Mouse (Mus musculus): ENCODE results near the gene Rgr. TPM values are rescaled to one million over a fixed set of nuclear protein-coding genes. Genes with fewer than 3 reads are reported as not detected.
"Not testable (repeated sequence)": the region's sequence is repeated elsewhere in the genome, so short reads cannot be mapped to it uniquely, and the experiment has no call there.

The Rgr gene
- polyA plus RNA-seq, 1 experiment from 2014 or later: not detected

DNA sequence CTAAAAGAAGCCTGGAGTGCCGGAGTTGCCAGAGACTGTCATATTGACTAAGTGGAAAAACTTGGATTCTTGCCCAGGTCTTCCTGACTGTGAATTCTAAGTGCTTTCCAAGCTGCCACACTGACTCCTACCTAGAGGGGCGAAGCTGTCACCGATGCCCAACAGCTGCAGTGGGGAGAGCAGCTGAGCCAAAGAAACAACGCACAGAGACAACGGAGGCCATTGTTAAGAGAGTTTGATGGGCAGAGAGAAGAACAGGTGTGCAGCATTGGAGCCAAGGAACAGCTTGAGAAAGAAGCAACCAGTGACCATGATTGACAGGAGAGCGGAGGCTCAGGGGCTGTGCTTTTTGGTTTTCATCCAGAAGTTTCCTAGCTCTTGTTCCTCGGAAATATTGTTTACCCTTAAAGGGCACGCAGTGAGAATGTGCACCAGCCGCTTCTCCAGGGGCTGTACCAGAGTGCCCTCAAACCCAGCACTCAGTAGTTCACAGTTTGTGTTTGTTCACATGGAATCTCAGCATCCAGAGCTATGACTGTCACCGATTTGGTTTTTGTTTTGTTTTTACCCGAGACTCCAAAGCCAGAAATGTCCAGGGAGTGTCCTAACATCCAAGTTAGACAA, 16.2 kb downstream of the Rgr start:
- Histone ChIP-seq H3K4me1 (peaks cover 10% of the 10 kb centered on the region), H3K4me2 (replicated peaks) (no peak overlapping the region), H3K27ac (replicated peaks) (no peak overlapping the region), H3K4me3 (no peak overlapping the region), H3K9me3 (no peaks in the 10 kb centered on the region), H3K9ac (replicated peaks) (no peak overlapping the region), H3K36me3 (no peaks in the 10 kb centered on the region), H3K27me3 (no peaks in the 10 kb centered on the region)
- WGBS: 37% methylated on average over 11 of the region's 11 CpGs
- ATAC-seq (replicated peaks): peak; percentile 69

GRCm38 (mm10) chr14:37028555-37028954, 20.2 kb downstream of the Rgr start:
- H3K9ac ChIP-seq (replicated peaks): no peak overlapping the region
- no peak overlapping the region for H3K4me3 ChIP-seq
- H3K27me3 ChIP-seq: no peaks in the 10 kb centered on the region
- no peaks in the 10 kb centered on the region for H3K36me3 ChIP-seq
- no peak overlapping the region for H3K27ac ChIP-seq (replicated peaks)
- no peak for ATAC-seq (replicated peaks)
- H3K4me1 ChIP-seq: peaks cover 10% of the 10 kb centered on the region
- no peak overlapping the region for H3K4me2 ChIP-seq (replicated peaks)
- 71% methylated on average over 3 of the region's 3 CpGs for WGBS
- no peaks in the 10 kb centered on the region for H3K9me3 ChIP-seq

DNA sequence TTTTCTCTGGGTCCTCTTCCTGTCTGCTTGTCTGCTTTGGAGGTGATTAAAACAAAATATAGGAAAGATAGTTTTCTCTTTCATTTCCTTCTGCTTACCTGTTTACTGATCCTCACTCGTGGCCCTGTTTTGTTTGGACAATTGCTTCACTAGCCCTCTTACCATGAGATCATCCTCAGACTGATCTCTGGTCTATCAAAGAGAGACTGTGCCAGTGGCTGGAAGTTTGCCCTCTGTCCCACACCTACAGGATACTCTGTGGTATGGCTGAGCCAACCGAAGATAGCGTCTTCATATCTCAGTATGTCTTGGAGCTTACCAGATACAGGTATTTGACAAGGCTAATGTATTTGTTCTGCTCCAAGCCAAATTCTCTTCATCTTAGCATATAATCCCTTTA, 20.8 kb downstream of the Rgr start:
- no peak for ATAC-seq (replicated peaks)
- no peaks in the 10 kb centered on the region for H3K9me3 ChIP-seq
- no peaks in the 10 kb centered on the region for H3K27me3 ChIP-seq
- no peak overlapping the region for H3K9ac ChIP-seq (replicated peaks)
- H3K4me1 ChIP-seq: peaks cover 7% of the 10 kb centered on the region
- no peaks in the 10 kb centered on the region for H3K36me3 ChIP-seq
- no peak overlapping the region for H3K4me3 ChIP-seq
- no peak overlapping the region for H3K4me2 ChIP-seq (replicated peaks)
- WGBS: 95% methylated on average over 3 of the region's 3 CpGs
- no peak overlapping the region for H3K27ac ChIP-seq (replicated peaks)

GRCm38 (mm10) chr14:37027248-37027933, 21.4 kb downstream of the Rgr start:
- no peak overlapping the region for H3K9ac ChIP-seq (replicated peaks)
- H3K4me3 ChIP-seq: no peak overlapping the region
- H3K4me2 ChIP-seq (replicated peaks): no peak overlapping the region
- WGBS: 79% methylated on average over 4 of the region's 4 CpGs
- no peaks in the 10 kb centered on the region for H3K27me3 ChIP-seq
- no peak overlapping the region for H3K27ac ChIP-seq (replicated peaks)
- ATAC-seq (replicated peaks): no peak
- no peaks in the 10 kb centered on the region for H3K36me3 ChIP-seq
- no peaks in the 10 kb centered on the region for H3K9me3 ChIP-seq
- peaks cover 1% of the 10 kb centered on the region for H3K4me1 ChIP-seq

DNA sequence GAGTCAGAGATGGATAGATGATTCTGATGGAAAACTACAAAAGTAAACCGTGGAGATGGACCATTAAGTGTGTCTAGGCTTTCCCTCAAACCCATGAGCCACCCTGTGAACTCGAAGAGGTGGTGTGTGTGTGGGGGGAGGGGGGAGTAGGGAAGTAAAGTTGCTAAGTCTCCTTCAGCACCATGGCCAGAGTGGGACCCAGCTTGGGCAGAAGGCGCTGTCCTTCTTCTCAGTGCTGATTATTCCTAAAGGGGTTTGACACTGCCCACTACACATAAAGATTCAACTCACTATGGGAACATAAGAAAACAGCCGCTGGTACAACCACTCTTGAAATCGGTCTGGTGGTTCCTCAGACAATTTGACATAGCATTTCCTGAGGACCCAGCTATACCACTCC, 32.9 kb downstream of the Rgr start:
- Histone ChIP-seq H3K4me1 (no peaks in the 10 kb centered on the region), H3K4me3 (no peak overlapping the region), H3K4me2 (replicated peaks) (no peak overlapping the region), H3K9me3 (no peaks in the 10 kb centered on the region), H3K9ac (replicated peaks) (no peak overlapping the region), H3K27ac (replicated peaks) (no peak overlapping the region), H3K36me3 (no peaks in the 10 kb centered on the region), H3K27me3 (no peaks in the 10 kb centered on the region)
- 39% methylated on average over 5 of the region's 5 CpGs for WGBS
- ATAC-seq (replicated peaks): no peak

DNA sequence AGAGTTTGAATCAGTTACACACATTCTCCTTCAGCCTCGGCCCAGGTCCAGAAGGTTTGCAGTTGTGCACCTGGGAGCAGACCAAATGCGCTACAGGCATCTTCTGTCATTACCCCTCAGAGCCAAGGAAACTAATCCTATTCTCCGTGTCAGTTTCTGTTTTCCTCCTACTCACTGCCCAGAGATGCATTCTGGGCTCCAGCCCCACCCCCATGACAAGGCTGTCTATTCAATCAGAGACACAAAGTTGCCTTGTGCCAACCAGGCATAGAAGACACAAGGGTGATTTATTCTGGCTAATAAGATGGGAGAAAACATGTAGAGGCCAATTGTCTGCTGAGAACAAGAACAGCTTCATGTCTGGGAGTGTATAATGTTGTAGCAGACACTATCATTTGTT, 35.1 kb downstream of the Rgr start:
- ATAC-seq (replicated peaks): no peak

DNA sequence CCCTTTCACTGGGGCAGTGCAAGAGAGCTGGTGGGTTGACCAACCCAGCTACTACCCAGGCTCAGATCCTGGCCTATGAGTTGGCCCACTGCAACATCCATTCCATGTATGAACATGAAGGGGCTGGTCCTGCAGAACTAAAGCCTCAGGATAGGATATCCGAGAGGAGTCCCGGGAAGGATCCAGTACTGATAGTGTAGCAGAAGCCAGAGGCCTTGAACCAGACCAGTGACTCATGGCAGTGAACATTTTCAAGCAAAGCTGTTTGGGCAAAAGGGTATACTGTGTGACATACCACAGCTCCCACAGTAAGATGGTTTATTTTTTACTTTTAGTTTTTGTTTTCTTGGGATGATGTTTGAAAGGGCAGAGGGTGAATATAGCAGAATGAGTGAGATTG, 39.1 kb downstream of the Rgr start:
- Histone ChIP-seq H3K4me1 (peaks cover 14% of the 10 kb centered on the region), H3K4me2 (replicated peaks) (no peak overlapping the region), H3K27ac (replicated peaks) (no peak overlapping the region), H3K9ac (replicated peaks) (no peak overlapping the region), H3K36me3 (no peaks in the 10 kb centered on the region), H3K27me3 (no peaks in the 10 kb centered on the region), H3K9me3 (no peaks in the 10 kb centered on the region), H3K4me3 (no peak overlapping the region)
- ATAC-seq (replicated peaks): no peak
- WGBS: 84% methylated on average over 2 of the region's 2 CpGs

More for the DNA sequence above, 35.1 kb downstream of the Rgr start:
- Histone ChIP-seq H3K9me3 (no peaks in the 10 kb centered on the region), H3K27me3 (no peaks in the 10 kb centered on the region), H3K27ac (replicated peaks) (no peak overlapping the region), H3K9ac (replicated peaks) (no peak overlapping the region), H3K4me1 (no peaks in the 10 kb centered on the region), H3K4me3 (no peak overlapping the region), H3K36me3 (no peaks in the 10 kb centered on the region), H3K4me2 (replicated peaks) (no peak overlapping the region)
- 36% methylated on average over 3 of the region's 3 CpGs for WGBS

- peaks cover 14% of the 10 kb centered on the region for H3K4me1 ChIP-seq
- no peak overlapping the region for H3K4me3 ChIP-seq
- H3K4me2 ChIP-seq (replicated peaks): no peak overlapping the region
- no peak for ATAC-seq (replicated peaks)
- no peaks in the 10 kb centered on the region for H3K36me3 ChIP-seq
- no peak overlapping the region for H3K9ac ChIP-seq (replicated peaks)
- no peaks in the 10 kb centered on the region for H3K9me3 ChIP-seq
- 50% methylated on average over 8 of the region's 8 CpGs for WGBS
- H3K27me3 ChIP-seq: no peaks in the 10 kb centered on the region
- H3K27ac ChIP-seq (replicated peaks): no peak overlapping the region
Observed at GRCm38 (mm10) chr14:37006489-37006888, 42.3 kb downstream of the Rgr start.

DNA sequence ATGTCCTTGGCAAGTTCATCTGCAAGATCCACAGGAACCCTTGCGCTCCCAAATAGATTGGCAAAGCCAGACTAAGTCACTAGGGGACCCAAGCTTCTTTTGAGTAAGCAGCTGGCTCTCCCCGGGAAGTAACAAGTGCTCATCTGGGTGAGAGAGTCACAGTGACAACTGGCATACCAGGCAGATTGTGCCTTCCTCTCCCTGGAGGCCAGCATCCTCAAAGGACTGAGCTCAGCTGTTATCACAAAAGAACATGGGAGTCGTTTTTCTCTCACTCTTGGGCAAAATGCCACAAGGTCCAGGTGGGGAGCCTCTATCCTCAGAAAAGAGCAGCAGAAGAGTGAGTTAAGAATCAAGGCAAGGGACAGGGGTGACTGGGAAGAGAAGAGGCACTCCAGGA, 42.9 kb downstream of the Rgr start:
- 0 out of 2 replicates have a peak, but pooled peaks have one; percentile 26 for ATAC-seq (replicated peaks)
- Histone ChIP-seq H3K27ac (replicated peaks) (no peak overlapping the region), H3K4me2 (replicated peaks) (no peak overlapping the region), H3K27me3 (no peaks in the 10 kb centered on the region), H3K4me1 (peaks cover 14% of the 10 kb centered on the region), H3K36me3 (no peaks in the 10 kb centered on the region), H3K9me3 (no peaks in the 10 kb centered on the region), H3K4me3 (no peak overlapping the region), H3K9ac (replicated peaks) (no peak overlapping the region)
- WGBS: 25% methylated on average over 3 of the region's 3 CpGs

- Histone ChIP-seq H3K27ac (replicated peaks) (no peak overlapping the region), H3K27me3 (no peaks in the 10 kb centered on the region), H3K36me3 (no peaks in the 10 kb centered on the region), H3K4me1 (peaks cover 14% of the 10 kb centered on the region), H3K9ac (replicated peaks) (no peak overlapping the region), H3K4me2 (replicated peaks) (no peak overlapping the region), H3K4me3 (no peak overlapping the region), H3K9me3 (no peaks in the 10 kb centered on the region)
- no peak for ATAC-seq (replicated peaks)
- 79% methylated on average over 8 of the region's 8 CpGs for whole genome bisulfite sequencing
Observed at GRCm38 (mm10) chr14:37003431-37004095, 45.2 kb downstream of the Rgr start.

DNA sequence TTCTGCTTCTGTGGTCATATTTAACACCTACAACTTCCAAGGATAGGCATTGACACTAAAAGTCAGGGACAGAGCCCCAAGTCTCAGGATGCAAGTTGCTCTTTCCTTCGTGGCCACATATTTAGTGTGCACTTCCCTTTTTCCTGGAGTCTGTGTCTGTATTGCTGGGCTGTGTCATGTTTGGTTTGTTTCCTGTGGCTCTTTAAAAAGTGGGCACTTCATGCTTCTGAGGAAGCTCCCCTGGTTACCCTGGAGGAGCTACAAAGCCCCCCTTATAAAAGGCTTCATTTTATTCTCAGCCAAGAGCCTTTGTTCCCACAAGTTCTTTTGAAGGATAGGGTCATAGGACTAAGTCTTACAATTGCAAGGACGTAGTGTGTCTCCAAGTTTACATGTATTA, 45.9 kb downstream of the Rgr start:
- peaks cover 14% of the 10 kb centered on the region for H3K4me1 ChIP-seq
- no peak overlapping the region for H3K4me3 ChIP-seq
- no peak for ATAC-seq (replicated peaks)
- no peak overlapping the region for H3K4me2 ChIP-seq (replicated peaks)
- no peak overlapping the region for H3K27ac ChIP-seq (replicated peaks)
- 33% methylated on average over 2 of the region's 2 CpGs for WGBS
- H3K27me3 ChIP-seq: no peaks in the 10 kb centered on the region
- no peaks in the 10 kb centered on the region for H3K9me3 ChIP-seq
- no peaks in the 10 kb centered on the region for H3K36me3 ChIP-seq
- no peak overlapping the region for H3K9ac ChIP-seq (replicated peaks)

- not testable (repeated sequence) for H3K27me3 ChIP-seq; H3K9me3 ChIP-seq; H3K36me3 ChIP-seq; H3K9ac ChIP-seq (replicated peaks); H3K4me2 ChIP-seq (replicated peaks); H3K4me1 ChIP-seq; H3K27ac ChIP-seq (replicated peaks); H3K4me3 ChIP-seq; ATAC-seq (replicated peaks)
- WGBS: 82% methylated on average over 6 of the region's 6 CpGs
Observed at GRCm38 (mm10) chr14:37000780-37001179, 48.0 kb downstream of the Rgr start.

All from forebrain, embryonic 15.5 days (tissue).